Mouse (Mus musculus) ES-Bruce4 (cell line): ENCODE measurements around the gene Disp2.

Experiments used
- CTCF ChIP-seq: IDR thresholded peaks from one replicate; pipeline ENCODE4 v1.8.1; 2011; ENCODE audit warnings: low read depth, low read length
- POLR2A ChIP-seq: IDR thresholded peaks from one replicate; pipeline ENCODE4 v1.8.1; 2011; ENCODE audit warnings: low read length; ENCODE audit not compliant: insufficient read depth

GRCm38 (mm10) chr2:118824396-118824795 lies 44.9 kb downstream of the Disp2 start:
- no peak for TF ChIP-seq CTCF
- TF ChIP-seq POLR2A: no peak
